ENCODE assay signal across 43 mouse cellular contexts in genomic region chr4:114853968-114854367, GRCm38 (mm10). TPM values are rescaled to one million over a fixed set of nuclear protein-coding genes. Genes with fewer than 3 reads are reported as not detected.
"Had no signal": no experiment of that assay in that cellular context is flagged by ENCODE, and none has a peak within 500 bp of the region (broad histone marks: within the 10 kb centered on the region; RNA-seq: fewer than 3 reads in every experiment).

No protein-coding gene starts in this region.

- H3K4me3 ChIP-seq: heart, adult 2 months; heart, embryonic 13.5 days; heart, embryonic 15.5 days; hindbrain, embryonic 13.5 days; hindbrain, embryonic 15.5 days; kidney, embryonic 15.5 days; limb, embryonic 12.5 days; liver, embryonic 13.5 days; liver, embryonic 15.5 days had no signal

- H3K36me3 ChIP-seq: heart, embryonic 13.5 days; heart, embryonic 15.5 days; hindbrain, embryonic 13.5 days; hindbrain, embryonic 15.5 days; kidney, embryonic 15.5 days; limb, embryonic 12.5 days; liver, embryonic 13.5 days; liver, embryonic 15.5 days had no signal

- ATAC-seq: hindbrain, postnatal 0 days; intestine, embryonic 16.5 days had no signal

- H3K4me2 ChIP-seq: heart, embryonic 11.5 days; heart, embryonic 13.5 days; heart, embryonic 15.5 days; hindbrain, embryonic 13.5 days; hindbrain, embryonic 15.5 days; kidney, embryonic 15.5 days; limb, embryonic 12.5 days; liver, embryonic 11.5 days; liver, embryonic 13.5 days; liver, embryonic 15.5 days had no signal

- H3K9ac ChIP-seq: heart, embryonic 13.5 days; heart, embryonic 15.5 days; hindbrain, embryonic 13.5 days; hindbrain, embryonic 15.5 days; kidney, embryonic 15.5 days; limb, embryonic 12.5 days; liver, embryonic 13.5 days; liver, embryonic 15.5 days had no signal

- H3K4me1 ChIP-seq: heart, embryonic 13.5 days; heart, embryonic 15.5 days; hindbrain, embryonic 13.5 days; hindbrain, embryonic 15.5 days; kidney, embryonic 15.5 days; liver, embryonic 13.5 days; liver, embryonic 15.5 days had no signal

- H3K27ac ChIP-seq: heart, adult 2 months; heart, embryonic 13.5 days; heart, embryonic 15.5 days; hindbrain, embryonic 13.5 days; hindbrain, embryonic 15.5 days; hindbrain, postnatal 0 days; kidney, embryonic 15.5 days; kidney, postnatal 0 days; limb, embryonic 12.5 days; liver, embryonic 13.5 days; liver, embryonic 15.5 days had no signal

- H3K9me3 ChIP-seq: heart, embryonic 13.5 days; heart, embryonic 15.5 days; hindbrain, embryonic 13.5 days; hindbrain, embryonic 15.5 days; kidney, embryonic 15.5 days; limb, embryonic 12.5 days; liver, embryonic 13.5 days; liver, embryonic 15.5 days had no signal

- H3K27me3 ChIP-seq: heart, embryonic 15.5 days; hindbrain, embryonic 15.5 days; kidney, embryonic 15.5 days had no signal

- DNase-seq: gastrocnemius, postnatal 14 days; gastrocnemius, postnatal 36 days; heart, adult 11 months; heart, adult 2 months; heart, postnatal 14 days; heart, postnatal 36 days; kidney, adult 11 months; kidney, adult 2 months; kidney, adult 9 months; kidney, postnatal 14 days; kidney, postnatal 36 days; layer of hippocampus, adult 9-11 months; layer of hippocampus, postnatal 36 days; left cerebral cortex, postnatal 4 days; liver; liver, embryonic 13.5 days had no signal

RNA-seq across cellular contexts. Expression of gene Gm12830, which starts 32.4 kb away (rescaled TPM):
- total RNA-seq: gastrocnemius, adult 18-20 months; gastrocnemius, adult 8-10 months; gastrocnemius, postnatal 14 days; gastrocnemius, postnatal 36 days; heart, adult 2 months; heart, postnatal 14 days; heart, postnatal 36 days; hematopoietic stem cell, adult 5-6 weeks; hindbrain, postnatal 0 days; layer of hippocampus, adult 18-20 months; layer of hippocampus, adult 8-10 months; layer of hippocampus, postnatal 14 days; layer of hippocampus, postnatal 36 days; left cerebral cortex, adult 18-20 months; left cerebral cortex, adult 8-10 months; left cerebral cortex, postnatal 10 days; left cerebral cortex, postnatal 25 days; left cerebral cortex, postnatal 4 days had no signal
- polyA plus RNA-seq: gonadal fat pad, adult 2 months; heart, adult 2 months; heart, embryonic 11.5 days; heart, embryonic 13.5 days; heart, embryonic 15.5 days; heart, postnatal 0 days; hindbrain, embryonic 11.5 days; hindbrain, embryonic 13.5 days; hindbrain, embryonic 15.5 days; hindbrain, postnatal 0 days; intestine, embryonic 14.5 days; intestine, embryonic 16.5 days; kidney, adult 2 months; large intestine, adult 2 months; limb, embryonic 12.5 days; liver, embryonic 11.5 days; liver, embryonic 13.5 days; liver, embryonic 15.5 days had no signal

RNA-seq across cellular contexts. Expression of gene Foxd2, which starts 54.7 kb away (rescaled TPM):
- polyA plus RNA-seq: heart, embryonic 15.5 days; liver, embryonic 13.5 days; liver, embryonic 15.5 days had no signal
